Mouse (Mus musculus): ENCODE measurements around the gene Bahcc1. TPM values are rescaled to one million over a fixed set of nuclear protein-coding genes. Genes with fewer than 3 reads are reported as not detected.

The Bahcc1 gene
- total and polyA plus RNA-seq, 3 experiments, result 0.04 TPM; not detected in 2

- DNase-seq (ENCODE audit: extremely low read depth), result no peak
- peak overlapping the region; percentile 64 for H3K9ac ChIP-seq (ENCODE audit: insufficient read depth, low read depth)
- H3K4me2 ChIP-seq (ENCODE audit: insufficient read depth, low read depth, poor library complexity, severe bottlenecking), result peak overlapping the region; percentile 93
- TF ChIP-seq PAX5 (IDR thresholded peaks at IDR 0.05; ENCODE audit: low read length) (no peak), MYC (IDR thresholded peaks at IDR 0.05; ENCODE audit: low read depth, low read length) (0 out of 2 replicates have a peak, but pooled peaks have one; percentile 17)
- H3K36me3 ChIP-seq (replicated peaks in 1 of 2; ENCODE audit: control insufficient read depth in 1 of 2, insufficient read depth in 1 of 2, low read length in 1 of 2), result no peaks in the 10 kb centered on the region
- peaks cover 15 to 20% of the 10 kb centered on the region in 2 experiments for H3K4me1 ChIP-seq (ENCODE audit: control insufficient read depth in 1 of 2, insufficient read depth in 2 of 2)
- H3K79me2 ChIP-seq (replicated peaks; ENCODE audit: control insufficient read depth, extremely low read depth, insufficient read depth, poor library complexity, severe bottlenecking), result no peaks in the 10 kb centered on the region
- H3K9me3 ChIP-seq (replicated peaks; ENCODE audit: low read length), result peaks cover 23% of the 10 kb centered on the region
- H3K27ac ChIP-seq (ENCODE audit: insufficient read depth, low read depth), result no peak overlapping the region
- in situ Hi-C loops (cut with MboI; ENCODE audit: low pct_ligation_motif_present, low pct_unique_long_range_greater_than_20kb, low sequenced_read_pairs), result loop anchor here (5.0 kb wide), 1 partner anchor 293 kb away; no protein-coding TSS in a partner anchor
- H3K27me3 ChIP-seq (replicated peaks), result peaks cover 91% of the 10 kb centered on the region
- dilution Hi-C loops (cut with MboI; ENCODE audit: extremely low pct_ligation_motif_present, extremely low pct_unique_long_range_greater_than_20kb, low sequenced_read_pairs), result no loop called here
- peak overlapping the region; percentile 23 to 55 (median 41) for H3K4me3 ChIP-seq (replicated peaks in 1 of 3; ENCODE audit: low read depth in 2 of 3, low read length in 2 of 3, poor library complexity in 1 of 3)
These were observed 73.0 kb downstream of the Bahcc1 start for GRCm38 (mm10) chr11:120305535-120306365.

GRCm38 (mm10) chr11:120306366-120307131 lies 73.8 kb downstream of the Bahcc1 start:
- H3K9ac ChIP-seq (ENCODE audit: insufficient read depth, low read depth), result no peak overlapping the region
- peaks cover 92% of the 10 kb centered on the region for H3K27me3 ChIP-seq (replicated peaks)
- dilution Hi-C loops (cut with MboI; ENCODE audit: extremely low pct_ligation_motif_present, extremely low pct_unique_long_range_greater_than_20kb, low sequenced_read_pairs), result no loop called here
- H3K4me1 ChIP-seq (ENCODE audit: control insufficient read depth in 1 of 2, insufficient read depth in 2 of 2), result peaks cover 16 to 21% of the 10 kb centered on the region in 2 experiments
- TF ChIP-seq CHD1 (IDR thresholded peaks at IDR 0.05; ENCODE audit: low read depth, low read length), result no peak
- TF ChIP-seq ZC3H11A (IDR thresholded peaks at IDR 0.05; ENCODE audit: low read depth, low read length), result no peak
- TF ChIP-seq UBTF (IDR thresholded peaks at IDR 0.05; ENCODE audit: low read depth, low read length), result no peak
- no peak for TF ChIP-seq SMC3 (IDR thresholded peaks at IDR 0.05; ENCODE audit: low read depth, low read length)
- no peak for TF ChIP-seq ZKSCAN1 (IDR thresholded peaks at IDR 0.05; ENCODE audit: borderline replicate concordance, low read depth, low read length)
- TF ChIP-seq ELF1 (IDR thresholded peaks at IDR 0.05; ENCODE audit: low read depth, low read length), result no peak
- no peak for TF ChIP-seq BHLHE40 (IDR thresholded peaks at IDR 0.05; ENCODE audit: low read depth, low read length)
- TF ChIP-seq EP300 (IDR thresholded peaks at IDR 0.05; ENCODE audit: low read length), result no peak
- no peak for TF ChIP-seq IRF4 (IDR thresholded peaks at IDR 0.05; ENCODE audit: low read depth, low read length)
- no peak for TF ChIP-seq RCOR1 (conservative IDR thresholded peaks at IDR 0.05; ENCODE audit: low read depth, low read length)
- no peak for TF ChIP-seq NRF1 (IDR thresholded peaks at IDR 0.05; ENCODE audit: low read depth, low read length)
- TF ChIP-seq USF1 (IDR thresholded peaks at IDR 0.05; ENCODE audit: low read depth, low read length), result no peak
- H3K4me2 ChIP-seq (ENCODE audit: insufficient read depth, low read depth, poor library complexity, severe bottlenecking), result no peak overlapping the region
- no peaks in the 10 kb centered on the region for H3K79me2 ChIP-seq (replicated peaks; ENCODE audit: control insufficient read depth, extremely low read depth, insufficient read depth, poor library complexity, severe bottlenecking)
- H3K4me3 ChIP-seq (replicated peaks in 1 of 3; ENCODE audit: low read depth in 2 of 3, low read length in 2 of 3, poor library complexity in 1 of 3), result no peak overlapping the region
- H3K9me3 ChIP-seq (replicated peaks; ENCODE audit: low read length), result peaks cover 21% of the 10 kb centered on the region
- no peak for DNase-seq (ENCODE audit: extremely low read depth)
- in situ Hi-C loops (cut with MboI; ENCODE audit: low pct_ligation_motif_present, low pct_unique_long_range_greater_than_20kb, low sequenced_read_pairs), result loop anchor here (5.0 kb wide), 1 partner anchor 294 kb away; no protein-coding TSS in a partner anchor
- no peaks in the 10 kb centered on the region for H3K36me3 ChIP-seq (replicated peaks in 1 of 2; ENCODE audit: control insufficient read depth in 1 of 2, insufficient read depth in 1 of 2, low read length in 1 of 2)
- no peak overlapping the region for H3K27ac ChIP-seq (ENCODE audit: insufficient read depth, low read depth)
